8 mouse cellular contexts compared by ENCODE assay signal in the genomic region with DNA sequence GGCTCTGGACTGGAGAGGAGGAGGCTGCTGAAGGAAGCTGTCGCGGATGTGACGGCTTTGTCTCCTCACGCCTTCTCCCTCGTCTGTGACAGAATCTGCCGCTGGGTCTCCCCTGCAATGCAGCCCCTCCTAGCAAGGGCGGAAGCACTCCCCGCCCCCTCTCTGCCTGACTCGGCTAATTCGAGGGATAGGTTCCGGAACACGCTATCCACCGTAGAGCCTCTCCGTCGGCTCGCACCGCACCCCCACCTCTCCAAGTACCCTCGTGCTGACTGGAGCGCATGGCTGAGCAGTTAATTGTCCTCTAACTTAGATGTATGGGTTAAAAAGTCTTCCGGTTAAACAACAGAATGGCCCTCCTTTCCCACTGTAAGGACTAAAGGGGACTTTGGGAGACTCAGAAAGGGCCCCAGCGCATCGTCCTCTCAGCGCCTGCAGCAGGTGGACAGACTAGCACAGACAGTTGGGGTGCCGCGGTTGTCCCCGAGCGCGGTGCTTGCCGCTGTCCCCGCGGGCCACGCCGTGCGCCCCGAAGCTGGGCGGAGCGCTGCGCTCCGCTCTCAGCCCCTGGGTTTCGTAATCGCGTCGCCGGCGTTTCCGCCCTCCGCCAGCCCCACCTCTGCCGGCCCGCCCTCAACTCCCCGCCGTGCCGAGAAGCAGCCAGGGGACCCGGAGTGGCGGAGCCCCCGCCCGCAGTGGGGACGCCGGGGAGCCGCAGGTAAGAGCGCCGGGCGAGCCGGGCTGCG. TPM values are rescaled to one million over a fixed set of nuclear protein-coding genes. Genes with fewer than 3 reads are reported as not detected.
A peak's percentile ranks its signal among the peaks of the same experiment; 100 is the strongest.
DNase-seq lines count a peak whose midpoint lies in the region; ATAC-seq lines count a peak whose summit lies in the region.

TSS of gene Cdc42se1 (plus strand) at position 585 of the 746 bp plus-strand sequence.

- no peaks in the 10 kb centered on the region for H3K9me3 ChIP-seq in intestine, embryonic 15.5 days

- intact Hi-C loops in gastrocnemius, postnatal 36 days (cut with DNase I): no loop called here
- intact Hi-C loops in left cerebral cortex, postnatal 14 days (cut with DNase I): loop anchor here (5.0 kb wide), 2 partner anchors 39 to 54 kb away; partner anchors contain the start of genes Mindy1 and Prune1

- H3K4me3 ChIP-seq in intestine, embryonic 15.5 days (replicated peaks): peak within 1 kb of the TSS; percentile 87

- H3K4me2 ChIP-seq in intestine, embryonic 15.5 days (replicated peaks): peak within 1 kb of the TSS; percentile 86

- DNase-seq in adrenal gland, adult 2 months: peak; percentile 95
- peak; percentile 94 for DNase-seq in embryo, embryonic 11 days
- DNase-seq in gastrocnemius, postnatal 36 days: peak; percentile 79 to 80
- peak; percentile 91 to 93 for DNase-seq in left cerebral cortex, postnatal 14 days (ENCODE audit: low spot score in 2 of 2)
- DNase-seq in right cerebral cortex, postnatal 25 days: peak; percentile 89
- peak; percentile 83 to 88 for DNase-seq in urinary bladder, postnatal 36 days (ENCODE audit: low spot score in 2 of 2)

- no peaks in the 10 kb centered on the region for H3K27me3 ChIP-seq in intestine, embryonic 15.5 days (replicated peaks)

- H3K36me3 ChIP-seq in intestine, embryonic 15.5 days: peaks cover 25% of the 10 kb centered on the region

- H3K9ac ChIP-seq in intestine, embryonic 15.5 days: peak within 1 kb of the TSS; percentile 95

- WGBS in intestine, embryonic 15.5 days: under 1% methylated on average over 62 of the region's 64 CpGs

- peak within 1 kb of the TSS; percentile 97 for H3K27ac ChIP-seq in intestine, embryonic 15.5 days

- peak; percentile 92 for ATAC-seq in intestine, embryonic 15.5 days
- ATAC-seq in megakaryocyte-erythroid progenitor cell, adult 5-6 weeks (replicated peaks; ENCODE audit: low FRiP score, low TSS enrichment, poor library complexity, severe bottlenecking): peak; percentile 78

- H3K4me1 ChIP-seq in intestine, embryonic 15.5 days (replicated peaks): peaks cover 14% of the 10 kb centered on the region

RNA-seq across cellular contexts. Expression of gene Cdc42se1, which starts in this region (rescaled TPM):
- total RNA-seq in adrenal gland, adult 2 months (2021): 100 to 1,000 TPM in 1 of 2 experiments, 10 to 100 TPM in 1; 89.7 to 102 TPM
- 46.1 and 53.0 TPM in 2 replicates for polyA plus RNA-seq in adrenal gland, adult 2 months (2012; rRNA removed)
- 10 to 100 TPM; 14.2 to 18.4 TPM for total RNA-seq in gastrocnemius, postnatal 36 days (2021)
- polyA plus RNA-seq in intestine, embryonic 15.5 days (2015; fragmentation: Nextera tagmentation; extraction: Ambion mirVana): 70.2 and 74.3 TPM in 2 replicates
- 10 to 100 TPM; 67.3 to 71.2 TPM for total RNA-seq in left cerebral cortex, postnatal 14 days (2021)
- total RNA-seq in megakaryocyte-erythroid progenitor cell, adult 5-6 weeks (2014; fragmentation: Nextera tagmentation): 69.0 and 127 TPM in 2 replicates
- total RNA-seq in megakaryocyte-erythroid progenitor cell, adult 5-6 weeks (2017): 49.5 and 59.1 TPM in 2 replicates

Comparison
In these comparisons a context has a peak if more than half of its experiments do, and no peak if none do; other contexts are left out.
1. Peak in every context shown above with its lines: DNase-seq, ATAC-seq, H3K4me3 ChIP-seq and H3K27ac ChIP-seq.